Mouse (Mus musculus) stomach, embryonic 15.5 days (tissue): ENCODE data around the gene Mfn2. TPM values are rescaled to one million over a fixed set of nuclear protein-coding genes. Genes with fewer than 3 reads are reported as not detected.
A peak's percentile ranks its signal among the peaks of the same experiment; 100 is the strongest.

Experiments
- ATAC-seq: fragments of 200-750 bp; cut with Nextera tagmentation; 2 replicates; pipeline ENCODE4 v1.8.0; 2017; ENCODE audit warnings: low read depth, moderate number of reproducible peaks, moderate TSS enrichment; ENCODE audit not compliant: insufficient read depth, low FRiP score
- H3K27ac ChIP-seq: fragments of 300-500 bp; sonication (generic); 2 replicates; pipeline ENCODE4 v1.5.1; 2015; ENCODE audit warnings: mild to moderate bottlenecking, inconsistent platforms
- H3K27me3 ChIP-seq: fragments of 300-500 bp; sonication (generic); replicated peaks from 2 replicates; pipeline ENCODE4 v1.6.1; 2015; ENCODE audit warnings: inconsistent platforms
- H3K36me3 ChIP-seq: fragments of 300-500 bp; sonication (generic); 2 replicates; pipeline ENCODE4 v1.6.1; 2015; ENCODE audit warnings: inconsistent platforms
- H3K4me1 ChIP-seq: fragments of 300-500 bp; sonication (generic); 2 replicates; pipeline ENCODE4 v1.6.1; 2015; ENCODE audit warnings: inconsistent platforms
- H3K4me2 ChIP-seq: fragments of 300-500 bp; sonication (generic); 2 replicates; pipeline ENCODE4 v1.6.1; 2015; ENCODE audit warnings: mild to moderate bottlenecking, inconsistent platforms
- H3K4me3 ChIP-seq: fragments of 300-500 bp; sonication (generic); replicated peaks from 2 replicates; pipeline ENCODE4 v1.5.1; 2015; ENCODE audit warnings: inconsistent platforms
- H3K9ac ChIP-seq: fragments of 300-500 bp; sonication (generic); 2 replicates; pipeline ENCODE4 v1.6.1; 2015; ENCODE audit warnings: inconsistent platforms
- H3K9me3 ChIP-seq: fragments of 300-500 bp; sonication (generic); 2 replicates; pipeline ENCODE4 v1.6.1; 2016; ENCODE audit warnings: inconsistent platforms
- WGBS: fragments of 180-500 bp; shearing (Covaris S2); methylation state at CpG from one replicate; pipeline ENCODE4 v1.1.7; 2015; 5-methylcytosine and 5-hydroxymethylcytosine counted together
- polyA plus RNA-seq: library from polyadenylated mRNA; unstranded; fragments of >200 nt; fragmentation: Nextera tagmentation; extraction: Ambion mirVana; gene quantifications from 2 replicates; pipeline ENCODE4 v1.2.1, GENCODE M21; 2015

The Mfn2 gene
- polyA plus RNA-seq, 1 experiment from 2014 or later, result 32.1 TPM

DNA sequence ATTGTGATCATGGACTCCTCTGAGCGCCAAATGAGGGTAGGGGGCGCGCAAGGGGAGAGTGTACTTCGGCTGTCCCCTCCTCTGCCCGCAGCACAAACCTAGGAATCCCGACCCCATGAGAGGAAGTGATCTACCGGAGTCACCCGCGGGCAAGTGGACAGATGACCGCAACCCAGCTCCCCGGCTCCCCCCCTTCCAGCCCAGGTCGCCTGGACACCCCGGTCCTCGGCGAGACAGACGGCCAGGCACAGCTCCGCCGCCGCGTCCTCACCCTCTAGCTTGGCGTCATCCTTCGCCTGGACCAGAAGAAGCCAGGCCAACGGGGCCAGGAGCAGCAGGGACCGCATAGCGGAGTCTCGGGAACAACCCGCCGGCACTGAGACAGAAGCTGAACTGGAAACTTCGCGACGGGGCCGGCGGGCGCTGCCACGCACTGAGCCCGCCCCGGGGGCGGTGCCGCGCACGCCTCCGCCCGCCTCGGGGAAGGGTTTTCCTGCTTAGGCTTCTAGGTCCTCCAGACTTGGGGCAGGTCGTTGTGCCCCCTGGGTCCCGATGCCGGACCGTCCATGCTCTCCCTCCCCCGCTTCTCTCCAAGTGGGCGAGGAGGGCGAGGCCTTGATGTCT, 31.9 kb upstream of the Mfn2 start, which contains the start of gene Plod1:
Plod1 (minus strand) TSS at position 437 of the 624 bp plus-strand sequence.
- H3K4me2 ChIP-seq, result peak within 1 kb of the TSS; percentile 93
- under 1% methylated on average over 51 of the region's 51 CpGs for WGBS
- H3K9me3 ChIP-seq, result no peaks in the 10 kb centered on the region
- H3K4me3 ChIP-seq, result peak within 1 kb of the TSS; percentile 77
- H3K4me1 ChIP-seq, result peaks cover 24% of the 10 kb centered on the region
- H3K27me3 ChIP-seq, result no peaks in the 10 kb centered on the region
- H3K36me3 ChIP-seq, result no peaks in the 10 kb centered on the region
- peak; percentile 76 for ATAC-seq
- peak within 1 kb of the TSS; percentile 77 for H3K27ac ChIP-seq
- H3K9ac ChIP-seq, result peak within 1 kb of the TSS; percentile 73

DNA sequence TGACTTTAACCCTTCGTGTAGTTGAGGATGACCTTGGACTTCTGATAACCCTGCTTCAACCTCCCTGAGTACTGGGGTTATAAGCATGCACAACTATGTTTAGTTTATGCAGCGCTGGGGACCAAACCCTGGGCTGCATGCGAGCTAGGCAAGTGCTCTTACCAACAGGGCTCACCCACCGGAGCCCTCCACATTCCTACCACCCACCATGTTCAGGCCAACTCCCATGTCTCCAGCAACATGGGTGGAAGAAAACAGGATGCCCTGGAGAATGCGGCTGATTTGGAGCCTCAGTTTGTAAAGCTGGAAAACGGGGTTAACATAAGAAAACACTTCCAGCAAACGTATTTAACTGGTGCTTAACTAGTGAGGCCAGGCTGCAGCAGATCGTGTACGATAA, 31.4 kb upstream of the Mfn2 start:
- Histone ChIP-seq H3K36me3 (no peaks in the 10 kb centered on the region; the same call in 1 of the 2 replicates), H3K4me1 (peaks cover 22% of the 10 kb centered on the region), H3K27ac (0 out of 2 replicates have a peak overlapping the region, but pooled peaks have one; percentile 77), H3K9ac (peak overlapping the region; percentile 73; the same call in 1 of the 2 replicates), H3K4me2 (peak overlapping the region; percentile 93), H3K27me3 (no peaks in the 10 kb centered on the region), H3K9me3 (no peaks in the 10 kb centered on the region), H3K4me3 (peak overlapping the region; percentile 77)
- ATAC-seq, result no peak
- 17% methylated on average over 9 of the region's 9 CpGs for WGBS

DNA sequence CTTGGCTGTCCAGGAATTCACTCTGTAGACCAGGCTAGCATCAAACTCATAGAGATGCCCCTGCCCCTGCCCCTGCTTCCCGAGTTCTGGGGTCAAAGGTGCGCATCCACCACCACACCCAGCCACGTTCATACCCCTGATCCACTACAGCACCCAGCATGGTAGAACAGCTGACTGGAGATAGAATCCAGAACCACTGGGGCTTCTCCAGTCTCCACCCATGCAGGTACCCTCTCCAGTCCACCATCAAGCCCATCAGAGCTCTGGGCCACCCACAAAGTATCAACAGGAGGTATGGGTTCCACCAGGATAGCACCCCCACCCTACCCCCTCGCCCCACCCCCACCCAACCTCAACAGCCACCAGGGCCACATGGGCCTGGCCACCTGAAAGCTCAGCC, 30.1 kb upstream of the Mfn2 start:
- no peak for ATAC-seq
- Histone ChIP-seq H3K9ac (no peak overlapping the region), H3K4me3 (no peak overlapping the region), H3K4me2 (no peak overlapping the region), H3K4me1 (peaks cover 22% of the 10 kb centered on the region), H3K27ac (no peak overlapping the region), H3K27me3 (no peaks in the 10 kb centered on the region), H3K9me3 (no peaks in the 10 kb centered on the region), H3K36me3 (no peaks in the 10 kb centered on the region; the same call in 1 of the 2 replicates)
- WGBS, result 77% methylated on average over 4 of the region's 4 CpGs

DNA sequence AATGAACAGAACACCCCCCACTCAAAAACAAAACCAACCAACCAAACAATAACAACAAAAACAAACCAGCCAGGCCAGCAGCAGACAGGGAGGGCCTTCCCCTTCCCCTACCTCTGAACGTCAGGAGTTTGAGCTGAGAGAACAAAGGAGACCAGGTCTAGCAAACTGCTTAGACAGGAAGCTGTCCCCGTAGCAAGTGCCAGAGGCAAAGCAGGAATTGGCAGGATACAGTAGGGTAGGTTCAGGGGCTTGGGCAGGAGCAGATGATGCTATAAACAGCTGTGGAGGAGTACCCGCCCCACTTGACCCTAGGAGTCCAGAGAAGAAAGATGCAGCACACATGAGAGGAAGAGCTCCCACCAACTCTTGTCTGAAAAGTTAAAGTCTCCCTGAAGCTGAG, 29.6 kb upstream of the Mfn2 start:
- Histone ChIP-seq H3K4me1 (peaks cover 22% of the 10 kb centered on the region), H3K36me3 (no peaks in the 10 kb centered on the region; the same call in 1 of the 2 replicates), H3K27ac (no peak overlapping the region), H3K4me2 (no peak overlapping the region), H3K4me3 (no peak overlapping the region), H3K27me3 (no peaks in the 10 kb centered on the region), H3K9me3 (no peaks in the 10 kb centered on the region), H3K9ac (no peak overlapping the region)
- WGBS, result 50% methylated on average over 3 of the region's 3 CpGs
- ATAC-seq, result no peak

DNA sequence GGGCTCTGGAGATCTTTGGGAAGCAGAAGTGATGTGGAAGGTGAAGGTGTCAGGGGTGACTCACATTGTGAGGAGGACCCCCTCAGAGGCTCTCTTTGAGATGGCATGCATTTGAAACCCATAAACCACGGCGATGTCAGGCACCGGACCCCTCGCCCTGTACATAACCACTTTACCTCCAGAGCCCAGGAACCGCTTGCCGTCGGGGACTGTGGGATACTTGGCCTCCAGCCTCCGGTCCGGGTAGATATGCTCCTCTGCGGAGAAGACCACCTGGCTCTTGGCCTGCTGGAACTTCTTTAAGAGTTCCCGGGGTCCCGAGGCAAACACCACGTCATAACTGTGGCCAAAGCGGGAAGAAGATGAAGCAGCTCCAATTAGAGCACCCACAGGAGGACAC, 26.4 kb upstream of the Mfn2 start:
- no peak overlapping the region for H3K9ac ChIP-seq
- H3K4me3 ChIP-seq, result no peak overlapping the region
- no peaks in the 10 kb centered on the region for H3K27me3 ChIP-seq
- H3K4me1 ChIP-seq, result peaks cover 3% of the 10 kb centered on the region; the same call in 1 of the 2 replicates
- ATAC-seq, result no peak
- WGBS, result 93% methylated on average over 14 of the region's 14 CpGs
- H3K4me2 ChIP-seq, result no peak overlapping the region
- H3K9me3 ChIP-seq, result no peaks in the 10 kb centered on the region
- no peak overlapping the region for H3K27ac ChIP-seq
- no peaks in the 10 kb centered on the region; the same call in 1 of the 2 replicates for H3K36me3 ChIP-seq

DNA sequence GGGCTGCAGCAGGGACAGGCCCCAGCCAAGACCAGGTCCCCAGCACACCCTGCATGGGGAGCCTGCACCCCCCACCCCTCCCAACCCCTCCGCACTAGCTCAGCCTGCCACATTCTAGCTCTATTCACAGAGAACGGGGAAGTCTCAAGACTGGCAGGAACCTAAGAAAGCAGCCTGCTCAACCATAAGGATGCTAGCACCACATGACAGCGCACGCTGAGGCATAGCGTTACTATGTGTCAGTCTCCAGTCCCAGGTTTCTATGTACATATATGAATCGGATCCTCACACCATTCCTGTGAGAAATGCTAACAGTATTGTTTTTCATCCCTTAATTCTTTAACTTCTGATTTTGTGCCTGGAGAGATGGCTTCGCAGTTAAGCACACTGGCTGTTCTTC, 24.0 kb upstream of the Mfn2 start:
- ATAC-seq, result no peak
- no peak overlapping the region for H3K4me3 ChIP-seq
- H3K9ac ChIP-seq, result no peak overlapping the region
- H3K9me3 ChIP-seq, result no peaks in the 10 kb centered on the region
- H3K4me2 ChIP-seq, result no peak overlapping the region
- no peak overlapping the region for H3K27ac ChIP-seq
- no peaks in the 10 kb centered on the region for H3K4me1 ChIP-seq
- 76% methylated on average over 7 of the region's 7 CpGs for WGBS
- H3K27me3 ChIP-seq, result no peaks in the 10 kb centered on the region
- no peaks in the 10 kb centered on the region; the same call in 1 of the 2 replicates for H3K36me3 ChIP-seq

DNA sequence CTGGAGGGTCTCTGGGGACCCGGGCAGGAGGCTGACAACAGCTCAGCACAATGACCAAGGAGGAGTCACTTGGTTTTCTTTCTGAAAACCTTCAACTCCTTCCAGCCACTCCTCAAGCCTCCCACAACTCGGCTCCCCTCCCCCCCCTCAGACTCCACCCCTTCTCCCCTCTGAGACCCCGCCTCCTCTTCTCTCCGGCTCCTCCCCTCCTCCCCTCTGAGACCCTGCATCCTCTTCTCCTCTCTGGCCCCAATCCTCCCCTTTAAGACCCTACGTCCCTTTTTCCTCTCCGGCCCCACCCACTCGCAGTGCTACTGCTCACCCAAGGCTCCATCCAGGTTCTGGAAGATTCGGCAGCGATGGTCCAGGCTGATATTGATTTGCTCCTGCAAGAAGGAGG, 23.6 kb upstream of the Mfn2 start:
- H3K27me3 ChIP-seq, result no peaks in the 10 kb centered on the region
- H3K4me3 ChIP-seq, result no peak overlapping the region
- H3K4me1 ChIP-seq, result no peaks in the 10 kb centered on the region
- H3K36me3 ChIP-seq, result no peaks in the 10 kb centered on the region; the same call in 1 of the 2 replicates
- no peak overlapping the region for H3K9ac ChIP-seq
- no peak overlapping the region for H3K4me2 ChIP-seq
- H3K9me3 ChIP-seq, result no peaks in the 10 kb centered on the region
- WGBS, result 23% methylated on average over 9 of the region's 9 CpGs
- ATAC-seq, result no peak
- H3K27ac ChIP-seq, result no peak overlapping the region

DNA sequence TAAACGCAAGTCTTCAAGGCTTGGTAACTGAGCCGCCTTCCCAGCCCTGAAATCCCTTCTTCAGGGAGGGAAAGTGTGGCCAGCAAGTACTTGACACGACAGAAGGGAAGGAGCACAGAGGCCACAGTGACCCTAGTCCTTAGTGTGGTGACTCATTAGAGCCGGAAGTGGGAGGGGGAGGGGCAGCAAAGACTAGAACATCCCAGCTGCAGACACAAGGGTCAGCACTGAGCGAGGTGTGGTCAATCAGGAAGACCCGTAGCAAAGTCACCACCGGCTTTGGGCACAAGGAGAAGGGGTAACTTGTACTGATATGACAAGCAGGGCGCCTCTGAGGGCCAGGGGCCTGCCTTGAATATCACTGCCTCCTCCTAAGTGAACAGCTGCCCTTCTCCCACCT, 23.2 kb upstream of the Mfn2 start:
- 41% methylated on average over 8 of the region's 8 CpGs for WGBS
- Histone ChIP-seq H3K9me3 (no peaks in the 10 kb centered on the region), H3K4me1 (no peaks in the 10 kb centered on the region), H3K4me3 (no peak overlapping the region), H3K27me3 (no peaks in the 10 kb centered on the region), H3K27ac (no peak overlapping the region), H3K9ac (no peak overlapping the region), H3K4me2 (no peak overlapping the region), H3K36me3 (no peaks in the 10 kb centered on the region; the same call in 1 of the 2 replicates)
- no peak for ATAC-seq

DNA sequence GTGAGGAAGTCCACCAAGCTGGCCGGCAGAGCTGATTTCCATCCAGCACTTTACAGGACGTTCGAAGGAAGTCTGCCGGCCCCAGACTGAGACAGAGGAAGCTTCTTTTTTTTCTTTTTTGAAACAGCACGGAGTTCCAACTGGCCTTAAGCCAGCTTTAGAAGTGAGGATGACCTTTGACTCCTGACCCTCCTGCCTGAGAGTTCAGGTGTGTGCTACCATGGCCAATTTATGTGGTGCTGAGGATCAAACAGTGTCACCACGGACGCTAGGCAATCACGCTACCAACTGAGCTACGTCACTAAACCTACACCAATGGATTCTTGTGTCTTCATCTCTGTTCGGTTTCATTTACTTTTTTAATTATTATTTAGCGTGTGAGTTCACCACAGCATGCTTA, 17.8 kb upstream of the Mfn2 start:
- Histone ChIP-seq H3K27ac (no peak overlapping the region), H3K9me3 (no peaks in the 10 kb centered on the region), H3K9ac (no peak overlapping the region), H3K4me3 (no peak overlapping the region), H3K4me2 (no peak overlapping the region), H3K27me3 (no peaks in the 10 kb centered on the region), H3K4me1 (no peaks in the 10 kb centered on the region), H3K36me3 (no peaks in the 10 kb centered on the region)
- ATAC-seq, result no peak
- 75% methylated on average over 11 of the region's 11 CpGs for WGBS

DNA sequence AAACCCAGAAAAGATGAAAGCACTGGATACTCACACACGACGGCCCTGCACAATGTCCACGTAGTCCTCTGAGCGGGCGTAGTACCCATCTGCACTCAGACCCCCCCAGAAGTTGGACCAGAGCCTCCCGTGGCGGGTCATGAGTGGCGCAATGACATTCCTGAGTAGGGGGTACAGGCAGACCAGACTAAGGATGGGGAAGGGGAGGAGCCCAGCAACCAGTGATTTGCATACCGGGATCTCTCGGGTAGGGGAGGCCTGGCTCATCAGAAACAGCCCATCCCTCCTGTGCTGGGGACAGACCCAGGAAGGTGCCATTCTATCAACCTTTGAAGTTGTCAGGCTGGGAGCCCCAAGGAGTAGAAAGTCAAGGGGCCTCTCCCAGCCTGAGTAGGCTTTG, 16.5 kb upstream of the Mfn2 start:
- no peak for ATAC-seq
- no peak overlapping the region for H3K4me3 ChIP-seq
- no peaks in the 10 kb centered on the region for H3K36me3 ChIP-seq
- no peaks in the 10 kb centered on the region for H3K4me1 ChIP-seq
- H3K4me2 ChIP-seq, result no peak overlapping the region
- H3K9me3 ChIP-seq, result no peaks in the 10 kb centered on the region
- H3K9ac ChIP-seq, result no peak overlapping the region
- H3K27me3 ChIP-seq, result no peaks in the 10 kb centered on the region
- 50% methylated on average over 10 of the region's 10 CpGs for WGBS
- H3K27ac ChIP-seq, result no peak overlapping the region

DNA sequence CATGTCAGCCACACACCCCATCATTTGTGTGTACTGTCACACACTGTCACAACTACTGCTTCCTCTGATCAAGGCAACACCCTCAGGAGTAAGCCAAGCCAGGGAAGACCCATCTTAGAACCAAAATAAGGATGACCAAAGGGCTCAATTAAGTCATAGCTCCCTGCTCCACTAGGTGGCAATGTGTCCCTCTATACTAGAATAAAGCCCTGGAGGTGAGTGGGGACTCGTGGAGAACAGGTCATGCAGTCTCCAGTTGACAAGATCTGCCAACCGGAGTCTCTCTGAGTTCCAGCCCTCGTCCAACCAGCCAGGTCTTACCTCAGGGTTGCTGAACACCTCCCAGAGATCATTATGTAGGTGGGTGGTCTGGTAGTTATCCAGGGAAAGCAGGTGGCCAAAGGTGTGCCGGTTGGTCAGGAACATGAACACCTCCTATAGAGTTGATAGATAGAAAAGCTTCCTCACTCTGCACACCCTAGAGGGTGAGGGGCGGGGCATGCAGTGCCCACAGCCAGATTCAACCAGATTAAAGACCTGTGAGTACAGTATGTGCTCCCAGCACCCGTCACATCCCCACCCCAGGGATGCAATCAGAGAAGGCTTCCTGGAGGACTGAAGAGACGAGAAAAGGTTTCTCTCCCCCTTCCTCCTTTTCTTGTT, 14.1 kb upstream of the Mfn2 start:
- no peaks in the 10 kb centered on the region for H3K9me3 ChIP-seq
- 56% methylated on average over 7 of the region's 7 CpGs for WGBS
- no peak overlapping the region for H3K9ac ChIP-seq
- H3K4me1 ChIP-seq, result no peaks in the 10 kb centered on the region
- H3K36me3 ChIP-seq, result peaks cover 4% of the 10 kb centered on the region; the same call in 1 of the 2 replicates
- H3K4me3 ChIP-seq, result no peak overlapping the region
- no peak overlapping the region for H3K4me2 ChIP-seq
- ATAC-seq, result peak; percentile 30; the same call in 1 of the 2 replicates
- no peaks in the 10 kb centered on the region for H3K27me3 ChIP-seq
- H3K27ac ChIP-seq, result no peak overlapping the region

DNA sequence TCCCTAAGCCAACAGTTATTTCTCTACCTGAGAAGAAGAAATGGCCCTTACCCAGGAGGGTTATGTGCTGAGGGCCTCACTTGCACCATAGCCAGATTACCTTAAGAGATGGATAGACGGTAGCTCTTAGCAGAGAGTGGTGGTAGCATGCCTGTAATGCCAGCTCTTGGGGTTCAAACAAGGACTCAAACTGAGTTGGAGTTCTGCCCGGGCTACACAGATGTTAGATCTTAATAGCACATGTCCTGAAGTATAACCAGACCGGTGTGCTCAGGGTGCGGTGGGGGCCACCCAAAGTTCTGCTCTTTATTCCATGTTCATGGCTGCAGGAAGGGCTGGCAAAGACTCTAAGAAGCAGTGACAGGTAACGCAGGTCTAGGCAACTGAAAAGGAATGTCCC, 5.0 kb upstream of the Mfn2 start:
- 0 out of 2 replicates have a peak, but pooled peaks cover 3% of the 10 kb centered on the region for H3K36me3 ChIP-seq
- no peak overlapping the region for H3K27ac ChIP-seq
- 86% methylated on average over 5 of the region's 5 CpGs for WGBS
- H3K27me3 ChIP-seq, result no peaks in the 10 kb centered on the region
- H3K4me3 ChIP-seq, result no peak overlapping the region
- H3K4me1 ChIP-seq, result peaks cover 3% of the 10 kb centered on the region; the same call in 1 of the 2 replicates
- no peak overlapping the region for H3K9ac ChIP-seq
- no peaks in the 10 kb centered on the region for H3K9me3 ChIP-seq
- H3K4me2 ChIP-seq, result no peak overlapping the region
- no peak for ATAC-seq
